Mouse (Mus musculus) cerebellum, postnatal 4 days (tissue): ENCODE measurements around the gene Cldnd1.
A peak's percentile ranks its signal among the peaks of the same experiment; 100 is the strongest.

ENCODE experiments used
- DNase-seq, 2 experiments: peaks; one replicate each; pipeline ENCODE4 v3.0.0; 2022; ENCODE audit warnings: low spot score in 2 of 2, mixed read lengths in 1 of 2

The Cldnd1 gene

GRCm38 (mm10) chr16:58727477-58728131, at the start of gene Cldnd1:
TSS of gene Cldnd1 (plus strand) at chr16:58727910.
- DNase-seq, result peak; percentile 83 to 92

GRCm38 (mm10) chr16:58678660-58679059, 49.0 kb upstream of the Cldnd1 start:
- DNase-seq, result no peak

GRCm38 (mm10) chr16:58682046-58682445, 45.7 kb upstream of the Cldnd1 start:
- no peak for DNase-seq

DNA sequence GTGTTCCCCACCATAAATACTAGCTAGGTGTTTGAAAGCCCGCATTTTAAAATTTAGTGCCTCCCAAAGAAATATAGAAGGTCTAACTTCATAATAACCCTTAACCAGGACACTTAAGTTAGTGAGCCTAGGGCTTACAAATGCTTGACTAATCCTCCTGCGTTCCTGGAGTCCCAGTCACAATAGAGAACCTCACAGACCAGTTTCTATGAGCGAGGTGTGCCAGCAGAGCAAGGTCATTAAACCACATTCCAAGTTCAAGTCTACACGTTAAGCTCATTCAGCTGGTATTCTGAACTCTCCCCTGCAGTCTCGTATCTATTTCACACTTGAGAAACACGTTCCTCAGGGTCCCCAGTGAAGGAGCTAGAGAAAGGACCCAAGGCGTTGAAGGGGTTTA, 44.8 kb upstream of the Cldnd1 start:
- DNase-seq, result no peak

- no peak for DNase-seq
Measured at GRCm38 (mm10) chr16:58683911-58684310, 43.8 kb upstream of the Cldnd1 start.

DNA sequence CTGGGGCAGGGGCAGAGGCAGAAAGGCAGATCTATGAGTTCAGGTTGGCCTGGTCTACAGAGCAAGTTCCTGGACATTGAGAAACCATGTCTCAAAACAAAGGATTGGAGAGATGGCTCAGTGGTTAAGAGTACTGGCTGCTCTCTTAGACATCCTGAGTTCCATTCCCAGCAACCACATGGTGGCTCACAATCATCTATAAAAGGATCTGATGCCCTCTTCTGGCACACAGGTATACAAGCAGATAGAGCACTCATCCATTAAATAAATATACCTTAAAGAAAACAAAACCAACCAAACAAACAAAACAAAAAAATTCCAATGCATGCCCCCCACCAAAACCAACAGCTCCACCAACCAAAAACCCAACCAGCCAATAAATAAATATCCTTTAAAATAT, 43.2 kb upstream of the Cldnd1 start:
- no peak for DNase-seq

DNA sequence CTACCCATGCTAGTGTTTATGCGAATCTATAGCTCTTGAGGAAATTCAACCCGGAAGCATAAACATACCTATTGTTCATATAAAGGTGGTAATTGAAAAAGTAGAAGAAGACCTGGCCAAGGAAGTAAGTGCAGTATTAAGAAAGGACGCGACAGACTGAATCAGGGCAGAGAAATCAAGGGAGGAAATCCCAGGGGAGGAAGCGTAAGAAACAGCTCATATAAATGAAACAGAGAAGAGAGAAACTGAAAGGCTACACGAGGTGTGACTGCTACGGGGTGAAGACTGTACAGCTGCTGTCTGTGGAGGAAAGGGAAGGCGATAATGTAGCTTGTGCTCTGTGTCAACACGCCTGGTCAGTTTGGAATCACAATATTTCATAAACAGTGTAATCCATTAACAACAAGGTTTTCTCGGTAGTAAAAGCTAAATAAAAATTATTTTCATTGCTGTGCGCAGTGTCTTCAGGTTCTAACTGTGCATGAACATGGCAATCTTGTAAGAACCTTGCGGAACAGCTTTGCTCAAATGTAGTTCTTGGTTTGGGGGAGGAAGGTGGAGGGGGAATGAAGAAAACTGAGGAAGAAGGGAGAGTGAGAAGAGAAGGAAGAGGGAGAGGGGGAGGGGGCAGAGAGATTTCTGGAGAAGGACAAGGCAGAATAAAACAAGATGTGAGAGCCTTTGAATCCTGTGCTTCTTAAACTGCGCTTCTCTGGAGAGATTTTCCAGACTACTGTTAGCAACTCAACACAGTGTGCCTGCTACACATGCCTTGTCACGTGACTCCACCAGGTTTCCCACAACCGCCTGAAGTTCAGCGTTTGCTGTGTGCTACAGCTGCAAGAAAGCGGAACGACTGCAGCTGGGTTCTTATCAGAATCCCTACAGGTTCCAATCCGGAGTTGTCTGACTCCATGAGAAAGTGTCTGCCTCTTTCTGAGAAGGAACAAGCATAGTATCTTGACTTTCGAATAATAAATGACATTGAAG, 41.9 kb upstream of the Cldnd1 start:
- no peak for DNase-seq

GRCm38 (mm10) chr16:58688534-58688933, 39.2 kb upstream of the Cldnd1 start:
- no peak for DNase-seq

- DNase-seq, result no peak
Measured at GRCm38 (mm10) chr16:58689555-58690169, 38.0 kb upstream of the Cldnd1 start.

DNA sequence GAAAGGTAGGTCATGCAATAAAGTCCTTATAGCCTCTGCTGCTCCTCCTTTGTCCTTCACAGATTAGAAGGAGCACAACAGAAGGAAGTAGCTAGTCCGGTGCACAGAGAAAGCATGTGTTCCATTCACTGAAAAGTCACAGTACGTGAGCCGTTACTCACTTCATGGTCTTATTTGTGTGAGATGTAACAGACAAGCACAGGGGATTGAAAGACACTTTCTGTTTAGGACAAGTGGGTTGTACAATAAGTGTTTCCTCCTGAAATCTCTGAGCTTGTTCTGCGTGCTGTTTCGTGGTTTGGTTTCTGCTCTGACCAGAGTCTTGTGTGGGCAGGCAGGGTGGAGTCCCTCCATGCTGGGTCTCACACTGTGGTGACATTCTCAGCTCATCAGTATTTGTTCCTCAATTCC, 37.4 kb upstream of the Cldnd1 start:
- no peak for DNase-seq

- no peak for DNase-seq
Measured at GRCm38 (mm10) chr16:58694091-58694490, 33.6 kb upstream of the Cldnd1 start.

- no peak for DNase-seq
Measured at GRCm38 (mm10) chr16:58696796-58697195, 30.9 kb upstream of the Cldnd1 start.

GRCm38 (mm10) chr16:58697261-58697660, 30.4 kb upstream of the Cldnd1 start:
- no peak for DNase-seq

DNA sequence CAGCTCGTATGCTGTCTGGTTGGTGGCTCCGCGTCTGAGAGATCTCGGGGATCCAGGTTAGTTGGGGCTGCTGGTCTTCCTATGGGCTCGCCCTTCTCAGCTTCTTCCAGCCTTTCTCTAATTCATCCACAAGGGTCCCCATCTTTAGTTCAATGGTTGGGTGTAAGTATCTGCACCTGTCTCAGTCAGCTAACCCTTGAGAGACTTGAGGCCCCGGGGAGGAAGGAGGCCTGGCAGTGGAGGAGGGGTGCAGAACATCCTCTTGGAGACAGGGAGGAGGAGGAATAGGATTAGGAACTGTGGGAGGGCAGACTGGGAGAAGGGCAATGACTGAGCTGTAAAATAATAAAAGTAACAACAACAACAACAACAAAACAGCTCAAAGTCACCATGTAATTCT, 27.5 kb upstream of the Cldnd1 start:
- no peak for DNase-seq

DNA sequence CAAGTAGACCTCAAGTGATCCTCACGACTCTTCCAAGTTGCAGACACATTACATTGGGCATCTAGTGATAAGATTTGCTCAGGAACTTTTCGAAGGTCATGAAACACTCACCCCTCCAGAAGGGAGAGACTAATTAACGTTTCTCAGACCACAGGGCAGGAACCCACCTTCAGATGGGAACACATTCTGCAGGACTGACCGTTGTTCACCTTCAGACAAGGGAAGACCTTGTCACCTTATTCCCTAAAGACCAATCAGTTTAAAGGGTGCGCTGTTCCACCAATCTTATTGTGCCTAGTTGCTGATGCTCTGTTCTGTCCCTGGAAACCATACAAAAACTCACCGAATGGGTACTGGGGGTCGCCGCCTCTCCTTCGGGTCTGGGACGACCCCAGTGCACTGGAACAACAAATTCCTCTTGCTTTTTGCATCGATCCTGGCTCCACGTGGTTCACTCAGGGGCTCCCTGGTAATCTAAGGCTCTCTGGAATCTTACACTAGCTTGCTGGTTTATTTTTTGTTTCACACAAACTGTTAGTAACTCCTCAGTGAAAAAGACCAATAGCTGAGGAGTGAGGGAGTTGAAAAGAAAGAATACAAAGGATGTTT, 26.8 kb upstream of the Cldnd1 start:
- DNase-seq, result no peak

DNA sequence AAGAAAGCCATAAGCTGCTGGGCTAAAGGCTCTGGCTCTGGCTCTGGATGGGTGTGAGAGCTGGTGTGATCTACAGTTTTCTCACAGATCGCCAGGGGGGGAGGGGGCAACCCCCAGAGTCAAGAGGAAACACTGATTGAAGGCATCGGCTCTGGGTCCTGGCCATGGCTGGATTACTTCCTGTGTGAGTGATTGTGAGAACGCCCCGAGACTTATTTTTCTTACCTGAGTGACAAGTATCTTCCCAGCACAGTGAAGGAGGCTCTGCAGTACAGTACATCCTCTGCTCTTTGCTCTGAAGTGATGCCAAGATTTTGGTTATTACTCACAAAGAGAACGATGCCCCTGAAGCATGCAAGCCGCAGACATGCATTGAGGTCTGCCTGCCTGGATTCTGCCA, 25.9 kb upstream of the Cldnd1 start:
- no peak for DNase-seq

- no peak for DNase-seq
Measured at GRCm38 (mm10) chr16:58702329-58702932, 25.3 kb upstream of the Cldnd1 start.

GRCm38 (mm10) chr16:58703382-58704124, 24.2 kb upstream of the Cldnd1 start:
- DNase-seq, result no peak

- no peak for DNase-seq
Measured at GRCm38 (mm10) chr16:58704999-58705398, 22.7 kb upstream of the Cldnd1 start.

- no peak for DNase-seq
Measured at GRCm38 (mm10) chr16:58707276-58707905, 20.3 kb upstream of the Cldnd1 start.
